In the genomic region with DNA sequence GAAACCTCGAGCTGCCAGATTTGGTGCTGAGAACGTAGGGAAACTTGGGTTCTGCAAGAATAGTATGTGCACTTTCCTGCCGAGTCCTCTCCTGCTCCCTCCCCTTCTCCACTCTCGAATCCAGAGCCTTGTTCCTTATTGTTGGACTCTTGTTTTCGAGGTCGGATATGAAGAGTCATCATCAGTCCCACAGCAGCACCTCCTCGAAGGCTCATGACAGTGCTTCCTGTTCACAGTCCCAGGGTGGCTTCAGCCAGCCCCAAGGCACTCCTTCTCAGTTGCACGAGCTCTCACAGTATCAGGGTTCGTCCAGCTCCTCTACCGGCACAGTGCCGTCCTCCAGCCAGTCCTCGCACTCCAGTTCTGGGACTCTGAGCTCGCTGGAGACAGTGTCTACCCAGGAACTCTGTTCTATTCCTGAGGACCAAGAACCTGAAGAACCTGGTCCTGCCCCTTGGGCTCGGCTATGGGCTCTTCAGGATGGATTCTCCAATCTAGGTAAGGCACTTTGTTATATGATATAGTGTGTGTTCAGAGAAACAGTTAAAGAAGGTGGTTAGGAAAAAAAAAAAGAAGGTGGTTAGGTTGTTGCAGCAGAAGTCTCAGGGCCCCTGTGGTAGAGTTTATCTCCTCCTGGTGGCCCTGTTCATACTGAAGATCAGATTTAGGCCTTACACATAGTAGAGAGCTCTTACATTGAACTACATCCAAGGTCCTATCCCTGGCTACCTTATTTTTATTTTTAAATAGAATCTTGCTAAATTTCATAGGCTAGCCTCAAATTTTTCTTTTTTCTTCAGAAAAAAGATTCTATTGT, we compare ENCODE assay signal across 8 mouse cellular contexts. TPM values are rescaled to one million over a fixed set of nuclear protein-coding genes. Genes with fewer than 3 reads are reported as not detected.
A peak's percentile ranks its signal among the peaks of the same experiment; 100 is the strongest.
DNase-seq lines count a peak whose midpoint lies in the region; ATAC-seq and TF ChIP-seq lines count a peak whose summit lies in the region.

No protein-coding gene starts in this region.

- no peak for ATAC-seq in megakaryocyte, adult 5-6 weeks (ENCODE audit: poor library complexity, severe bottlenecking)
- ATAC-seq in embryonic facial prominence, embryonic 14.5 days (ENCODE audit: low read depth) = no peak
- ATAC-seq in stomach, embryonic 16.5 days (ENCODE audit: insufficient read depth, low FRiP score) = no peak

- peaks cover 46% of the 10 kb centered on the region for H3K36me3 ChIP-seq in megakaryocyte, embryonic 14.5 days (replicated peaks; ENCODE audit: low read length)
- peaks cover 16% of the 10 kb centered on the region; the same call in 1 of the 2 replicates for H3K36me3 ChIP-seq in embryonic facial prominence, embryonic 14.5 days (ENCODE audit: control insufficient read depth, insufficient read depth, low read length)
- H3K36me3 ChIP-seq in stomach, embryonic 16.5 days (ENCODE audit: control insufficient read depth, insufficient read depth, low read length) = peaks cover 3% of the 10 kb centered on the region; the same call in 1 of the 2 replicates

- H3K9me3 ChIP-seq in megakaryocyte, embryonic 14.5 days = no peaks in the 10 kb centered on the region
- H3K9me3 ChIP-seq in embryonic facial prominence, embryonic 14.5 days (ENCODE audit: control insufficient read depth, low read length) = no peaks in the 10 kb centered on the region
- H3K9me3 ChIP-seq in stomach, embryonic 16.5 days (replicated peaks; ENCODE audit: control insufficient read depth, low read length) = no peaks in the 10 kb centered on the region

- no peak for TF ChIP-seq CTCF in cerebellum, adult 2 months (IDR thresholded peaks at IDR 0.05; ENCODE audit: borderline replicate concordance, insufficient read depth, low read depth, low read length)

- H3K4me3 ChIP-seq in cerebellum, adult 2 months (replicated peaks; ENCODE audit: insufficient read depth, low read depth, low read length) = no peak overlapping the region
- peak overlapping the region; percentile 96 for H3K4me3 ChIP-seq in megakaryocyte, embryonic 14.5 days (replicated peaks)
- no peak overlapping the region for H3K4me3 ChIP-seq in embryonic facial prominence, embryonic 14.5 days (ENCODE audit: low read depth, low read length)
- H3K4me3 ChIP-seq in stomach, embryonic 16.5 days (replicated peaks; ENCODE audit: low read length) = no peak overlapping the region

- WGBS in cerebellum, adult 2 months = 93% methylated on average over 14 of the region's 14 CpGs
- 93% methylated on average over 14 of the region's 14 CpGs for WGBS in embryonic facial prominence, embryonic 14.5 days
- 88% methylated on average over 14 of the region's 14 CpGs for WGBS in stomach, embryonic 16.5 days

- no peak overlapping the region for H3K27ac ChIP-seq in cerebellum, adult 2 months (ENCODE audit: insufficient read depth, low read length)
- no peak overlapping the region for H3K27ac ChIP-seq in embryonic facial prominence, embryonic 14.5 days (replicated peaks; ENCODE audit: low read depth, low read length)
- no peak overlapping the region for H3K27ac ChIP-seq in stomach, embryonic 16.5 days (ENCODE audit: low read length)

- no peaks in the 10 kb centered on the region for H3K4me1 ChIP-seq in cerebellum, adult 2 months (ENCODE audit: control insufficient read depth, insufficient read depth, low read length)
- peaks cover 51% of the 10 kb centered on the region for H3K4me1 ChIP-seq in megakaryocyte, embryonic 14.5 days
- H3K4me1 ChIP-seq in embryonic facial prominence, embryonic 14.5 days (ENCODE audit: control insufficient read depth, insufficient read depth, low read length) = no peaks in the 10 kb centered on the region; the same call in 1 of the 2 replicates
- H3K4me1 ChIP-seq in stomach, embryonic 16.5 days (ENCODE audit: control insufficient read depth, insufficient read depth, low read length) = peaks cover 14% of the 10 kb centered on the region

- H3K4me2 ChIP-seq in embryonic facial prominence, embryonic 14.5 days (ENCODE audit: low read depth, low read length) = peak overlapping the region; percentile 68; the same call in 1 of the 2 replicates
- peak overlapping the region; percentile 66 for H3K4me2 ChIP-seq in stomach, embryonic 16.5 days (ENCODE audit: low read depth, low read length)

- DNase-seq in cerebellum, adult 2 months = peak; percentile 10 to 11
- no peak for DNase-seq in cerebellum, postnatal 10 days
- DNase-seq in embryonic facial prominence, embryonic 14.5 days (ENCODE audit: low spot score) = no peak
- DNase-seq in embryo, embryonic 10.5 days (ENCODE audit: low spot score) = no peak
- no peak for DNase-seq in gastrocnemius, postnatal 10 days

- H3K27me3 ChIP-seq in cerebellum, adult 2 months (ENCODE audit: control insufficient read depth, insufficient read depth, low read length) = no peaks in the 10 kb centered on the region
- no peaks in the 10 kb centered on the region for H3K27me3 ChIP-seq in megakaryocyte, embryonic 14.5 days (replicated peaks)
- no peaks in the 10 kb centered on the region for H3K27me3 ChIP-seq in embryonic facial prominence, embryonic 14.5 days (replicated peaks; ENCODE audit: control insufficient read depth, insufficient read depth, low read length)
- no peaks in the 10 kb centered on the region for H3K27me3 ChIP-seq in stomach, embryonic 16.5 days (ENCODE audit: control insufficient read depth, insufficient read depth, low read length)

- TF ChIP-seq POLR2A in cerebellum, adult 2 months (IDR thresholded peaks at IDR 0.05; ENCODE audit: borderline replicate concordance, insufficient read depth, low read length) = no peak

- no peak overlapping the region for H3K9ac ChIP-seq in embryonic facial prominence, embryonic 14.5 days (ENCODE audit: low read depth, low read length)
- H3K9ac ChIP-seq in stomach, embryonic 16.5 days (ENCODE audit: low read length) = no peak overlapping the region

RNA-seq across cellular contexts. Expression of a gene that starts 1.5 kb away (rescaled TPM):
- 2.2 and 3.3 TPM in 2 replicates for polyA plus RNA-seq in cerebellum, adult 2 months (2012; rRNA removed)
- polyA plus RNA-seq in megakaryocyte, embryonic 14.5 days (2012; ENCODE audit: insufficient read depth, low replicate concordance) = 1.2 and 1.3 TPM in 2 replicates
- total RNA-seq in megakaryocyte, adult 5-6 weeks (2015) = 22.7 and 24.7 TPM in 2 replicates
- 22.1 and 24.0 TPM in 2 replicates for total RNA-seq in megakaryocyte, adult 5-6 weeks (2017)
- 14.1 and 14.6 TPM in 2 replicates for polyA plus RNA-seq in embryonic facial prominence, embryonic 14.5 days (2014; fragmentation: Nextera tagmentation; extraction: Ambion mirVana)
- polyA plus RNA-seq in stomach, embryonic 16.5 days (2015; fragmentation: Nextera tagmentation; extraction: Ambion mirVana) = 29.2 and 31.3 TPM in 2 replicates
- 1 to 10 TPM; 3.8 to 5.0 TPM for total RNA-seq in gastrocnemius, postnatal 10 days (2021)

RNA-seq across cellular contexts. Expression of a gene that starts 1.7 kb away (rescaled TPM):
- 21.6 and 24.4 TPM in 2 replicates for polyA plus RNA-seq in cerebellum, adult 2 months (2012; rRNA removed)
- polyA plus RNA-seq in megakaryocyte, embryonic 14.5 days (2012; ENCODE audit: insufficient read depth, low replicate concordance) = 36.6 and 64.3 TPM in 2 replicates
- total RNA-seq in megakaryocyte, adult 5-6 weeks (2015) = 26.9 and 29.5 TPM in 2 replicates
- total RNA-seq in megakaryocyte, adult 5-6 weeks (2017) = 20.3 and 33.5 TPM in 2 replicates
- polyA plus RNA-seq in embryonic facial prominence, embryonic 14.5 days (2014; fragmentation: Nextera tagmentation; extraction: Ambion mirVana) = 19.6 TPM in 2 replicates
- polyA plus RNA-seq in stomach, embryonic 16.5 days (2015; fragmentation: Nextera tagmentation; extraction: Ambion mirVana) = 23.9 and 28.7 TPM in 2 replicates
- 10 to 100 TPM; 12.0 to 12.8 TPM for total RNA-seq in gastrocnemius, postnatal 10 days (2021)

RNA-seq across cellular contexts. Expression of a gene that starts 31.4 kb away (rescaled TPM):
- polyA plus RNA-seq in cerebellum, adult 2 months (2012; rRNA removed) = 94.7 and 96.0 TPM in 2 replicates
- polyA plus RNA-seq in megakaryocyte, embryonic 14.5 days (2012; ENCODE audit: insufficient read depth, low replicate concordance) = 46.2 and 157 TPM in 2 replicates
- total RNA-seq in megakaryocyte, adult 5-6 weeks (2015) = 19.3 and 24.1 TPM in 2 replicates
- 7.6 and 10.0 TPM in 2 replicates for total RNA-seq in megakaryocyte, adult 5-6 weeks (2017)
- 25.9 and 29.9 TPM in 2 replicates for polyA plus RNA-seq in embryonic facial prominence, embryonic 14.5 days (2014; fragmentation: Nextera tagmentation; extraction: Ambion mirVana)
- 12.0 and 12.8 TPM in 2 replicates for polyA plus RNA-seq in stomach, embryonic 16.5 days (2015; fragmentation: Nextera tagmentation; extraction: Ambion mirVana)
- 10 to 100 TPM; 26.2 to 34.1 TPM for total RNA-seq in gastrocnemius, postnatal 10 days (2021)

RNA-seq across cellular contexts. Expression of a gene that starts 38.3 kb away (rescaled TPM):
- 5.5 and 6.7 TPM in 2 replicates for polyA plus RNA-seq in cerebellum, adult 2 months (2012; rRNA removed)
- 6.7 TPM in 2 replicates for polyA plus RNA-seq in megakaryocyte, embryonic 14.5 days (2012; ENCODE audit: insufficient read depth, low replicate concordance)
- 0.89 TPM in 2 replicates for total RNA-seq in megakaryocyte, adult 5-6 weeks (2015)
- 0.29 and 7.4 TPM in 2 replicates for total RNA-seq in megakaryocyte, adult 5-6 weeks (2017)
- polyA plus RNA-seq in embryonic facial prominence, embryonic 14.5 days (2014; fragmentation: Nextera tagmentation; extraction: Ambion mirVana) = 17.4 and 19.0 TPM in 2 replicates
- polyA plus RNA-seq in stomach, embryonic 16.5 days (2015; fragmentation: Nextera tagmentation; extraction: Ambion mirVana) = 7.5 and 9.0 TPM in 2 replicates
- total RNA-seq in gastrocnemius, postnatal 10 days (2021) = 10 to 100 TPM; 24.5 to 25.2 TPM

Comparison
In these comparisons a context has a peak if more than half of its experiments do, and no peak if none do; other contexts are left out.
1. DNase-seq: peak in cerebellum, adult 2 months (2 of 2); none in cerebellum, postnatal 10 days (0 of 2), embryonic facial prominence, embryonic 14.5 days (single experiment), embryo, embryonic 10.5 days (single experiment) and gastrocnemius, postnatal 10 days (single experiment).